Mouse (Mus musculus) right cerebral cortex, adult 2 months (tissue): ENCODE measurements around the gene Cmip.

Source experiments
- DNase-seq, 2 experiments: peaks; one replicate each; pipeline ENCODE4 v3.0.0; 2021 to 2022; ENCODE audit warnings: low spot score in 2 of 2

The Cmip gene

DNA sequence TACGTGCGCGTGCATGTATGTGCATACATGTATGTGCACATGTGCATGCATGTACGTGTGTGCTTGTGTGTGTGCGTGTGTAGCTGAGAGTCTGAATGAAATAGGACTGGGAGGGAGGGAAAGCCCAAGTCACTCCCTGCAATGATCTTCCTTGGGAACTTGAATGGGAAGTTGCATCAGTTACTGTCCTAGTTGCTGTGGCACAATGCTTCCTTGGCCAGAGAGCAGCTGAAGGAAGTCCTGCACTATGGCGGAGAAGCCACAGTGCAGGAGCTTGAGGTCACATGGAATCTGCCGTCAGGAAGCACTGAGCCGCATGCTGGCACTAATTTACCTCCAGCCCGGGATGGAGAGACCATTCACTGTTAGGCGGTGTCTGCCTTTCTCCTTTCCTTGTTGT is 37.9 kb downstream of the Cmip start:
- no peak for DNase-seq

DNA sequence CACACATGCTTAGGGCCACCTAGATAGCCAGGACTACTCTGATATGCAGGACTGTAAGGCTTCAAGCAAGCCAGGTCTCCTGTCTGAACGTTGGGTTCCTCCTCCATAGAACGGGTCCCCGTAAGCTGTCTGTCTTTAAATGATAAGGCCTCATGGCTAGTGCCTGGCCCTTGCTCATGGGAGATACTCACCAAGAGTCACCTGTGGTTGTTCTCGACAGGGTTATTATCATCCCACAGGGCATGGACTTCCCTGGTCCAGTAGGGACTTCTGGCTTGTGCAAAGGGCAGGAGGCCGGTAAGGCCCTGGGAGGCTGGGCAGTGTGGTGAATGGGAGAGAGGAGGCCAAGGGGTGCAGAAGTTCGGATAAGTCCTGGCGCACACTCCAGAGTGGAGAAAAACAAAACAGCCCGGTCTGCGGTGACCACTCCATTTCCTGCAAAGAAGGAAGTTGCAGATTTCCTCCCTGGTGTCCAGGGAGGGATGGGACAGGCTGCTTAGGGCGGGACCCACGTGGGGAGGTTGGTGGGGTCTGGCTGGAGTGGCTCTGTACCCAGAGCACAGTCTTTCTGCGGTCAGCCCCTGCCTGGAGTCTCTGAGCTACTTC is 41.2 kb downstream of the Cmip start:
- no peak for DNase-seq

DNA sequence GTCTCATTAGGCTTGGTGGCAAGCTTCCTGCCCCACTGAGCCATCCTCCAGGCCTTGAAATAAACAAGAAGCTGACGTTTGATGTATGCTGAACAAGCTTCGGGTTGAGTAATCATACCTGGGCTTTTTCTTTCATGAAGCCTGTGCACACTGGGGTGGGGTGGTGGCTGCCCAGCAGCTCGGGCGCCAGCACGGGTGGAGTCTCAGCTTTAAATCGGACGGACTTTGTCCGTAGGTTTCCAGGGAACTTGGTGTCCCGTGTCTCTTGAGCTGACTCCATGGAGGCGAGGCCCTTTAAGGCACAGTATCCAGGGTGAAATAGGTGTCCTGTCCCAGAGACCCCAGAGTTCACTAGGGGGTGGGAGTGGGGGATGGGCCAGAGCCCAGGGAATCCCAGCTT is 42.3 kb downstream of the Cmip start:
- no peak for DNase-seq

DNA sequence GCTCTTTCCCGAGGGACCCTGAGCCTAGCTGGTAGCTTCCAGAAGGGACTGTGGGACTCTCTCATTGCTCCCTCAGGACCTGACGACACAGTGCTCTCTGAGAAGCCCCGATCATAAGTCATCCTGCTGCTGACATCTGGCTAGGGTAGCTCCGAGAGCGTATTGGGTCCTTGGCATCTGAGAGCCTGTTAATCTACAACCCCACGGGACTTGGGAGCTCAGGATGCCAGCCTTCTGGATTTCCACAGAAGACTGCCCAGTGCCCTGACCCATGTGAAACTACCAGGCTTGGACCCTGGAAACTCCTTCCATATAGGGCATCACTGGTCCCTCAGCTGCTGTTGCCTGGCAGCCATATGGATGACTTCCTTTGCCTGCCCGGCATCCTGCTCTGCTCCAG is 43.3 kb downstream of the Cmip start:
- DNase-seq, result no peak

DNA sequence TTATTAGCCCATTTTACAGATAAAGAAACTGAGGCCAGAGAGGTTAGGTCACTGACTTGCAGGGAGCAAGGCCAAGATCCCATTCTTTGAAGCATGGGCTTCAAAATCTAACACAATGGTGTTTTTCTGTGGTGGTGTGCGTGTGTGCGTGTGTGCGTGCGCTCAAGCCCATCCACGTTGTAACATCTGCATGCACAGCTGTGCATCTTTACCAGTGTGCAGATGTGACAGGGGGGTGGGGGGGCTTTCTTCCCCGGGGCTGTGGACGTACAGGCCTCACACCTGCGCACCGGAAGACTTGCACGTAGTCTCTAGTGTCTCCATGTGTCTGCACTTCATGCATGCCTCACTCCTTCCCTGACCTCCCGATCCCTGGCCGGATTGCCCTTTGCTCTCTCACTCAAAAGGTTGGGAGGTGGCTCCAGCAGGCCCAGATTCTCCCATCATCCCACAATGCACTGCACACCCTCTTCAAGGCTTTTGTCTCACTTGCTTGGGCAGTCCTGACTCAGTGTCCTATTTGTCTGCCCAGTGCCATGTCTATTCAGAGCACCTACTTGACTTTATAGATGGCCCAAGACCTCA is 44.7 kb downstream of the Cmip start:
- no peak for DNase-seq

DNA sequence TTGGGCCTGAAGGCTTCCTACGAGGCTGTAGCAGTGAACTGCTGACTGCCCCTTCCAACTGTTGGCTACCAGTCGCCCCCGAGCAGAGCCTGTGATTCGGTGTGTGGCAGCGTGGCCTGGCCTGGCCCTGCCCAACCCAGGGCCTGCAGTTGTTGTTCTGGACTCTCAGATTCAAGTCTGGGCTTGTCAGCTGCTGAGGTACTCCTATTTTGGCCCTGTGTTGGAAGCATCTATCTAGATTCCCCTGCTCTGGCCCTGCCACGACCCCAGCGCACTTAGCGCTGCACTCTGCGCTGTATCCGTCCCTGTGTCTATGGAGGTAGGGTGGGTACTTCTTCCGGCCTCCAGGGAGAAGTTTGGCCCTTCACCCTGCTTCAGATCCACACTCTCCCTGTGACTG is 45.2 kb downstream of the Cmip start:
- no peak for DNase-seq

DNA sequence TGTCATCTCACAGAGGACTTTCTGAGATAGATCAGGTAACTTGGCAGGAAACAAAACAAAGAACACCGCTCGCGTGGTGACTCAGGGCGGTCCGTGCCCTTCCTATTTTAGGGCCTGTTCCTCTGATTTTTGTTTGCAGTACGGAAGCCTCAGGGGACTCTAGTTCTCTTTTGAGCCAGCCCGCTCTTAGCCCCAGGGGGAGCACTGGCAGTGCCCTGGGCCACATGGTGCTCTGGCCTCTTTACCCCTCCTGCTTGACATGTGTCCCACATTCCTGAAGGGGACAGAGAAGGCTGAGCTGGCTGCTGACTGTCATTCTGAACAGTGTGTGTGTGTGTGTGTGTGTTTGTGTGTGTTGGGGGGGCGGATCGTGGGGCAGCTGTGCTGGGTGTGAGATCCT is 46.8 kb downstream of the Cmip start:
- no peak for DNase-seq

DNA sequence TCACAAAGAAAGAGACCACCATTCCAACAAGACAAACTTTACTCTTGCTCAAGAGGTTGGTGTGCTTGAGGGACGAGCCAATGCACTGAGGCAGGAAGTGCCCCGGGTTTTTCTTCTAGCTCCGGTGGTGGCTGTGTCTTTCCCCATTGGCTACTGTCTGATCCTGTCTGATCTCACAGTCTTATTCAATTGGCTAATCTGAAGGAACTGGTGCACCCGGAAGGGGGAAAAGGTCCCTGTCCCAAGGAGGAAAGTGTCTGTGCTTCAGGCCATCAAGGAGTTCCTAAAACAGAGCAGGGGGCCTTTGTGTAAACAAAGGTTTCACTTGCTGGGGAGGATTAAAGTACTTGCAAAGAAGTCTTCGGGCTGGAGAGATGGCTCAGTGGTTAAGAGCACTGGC is 48.5 kb downstream of the Cmip start:
- no peak for DNase-seq

DNA sequence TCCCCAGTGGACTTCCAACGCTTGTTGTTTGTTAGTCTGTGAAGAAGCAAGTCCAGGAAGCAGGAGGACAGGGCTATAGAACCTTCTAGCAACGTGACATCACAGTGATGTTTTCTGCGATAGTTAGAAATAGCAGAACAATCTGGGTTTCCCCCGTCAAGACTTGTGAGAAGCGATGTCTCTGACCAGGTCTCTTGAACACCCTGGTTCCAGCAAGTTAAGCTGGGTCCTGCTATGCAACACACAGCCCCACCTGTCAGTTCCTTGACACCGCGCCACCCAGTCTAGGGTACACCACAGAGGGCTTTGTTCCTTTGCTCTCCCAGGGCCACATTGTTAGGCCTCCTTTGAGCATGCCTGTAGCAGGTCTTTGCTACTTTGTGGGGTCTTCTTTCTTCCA is 49.9 kb downstream of the Cmip start:
- DNase-seq, result no peak

DNA sequence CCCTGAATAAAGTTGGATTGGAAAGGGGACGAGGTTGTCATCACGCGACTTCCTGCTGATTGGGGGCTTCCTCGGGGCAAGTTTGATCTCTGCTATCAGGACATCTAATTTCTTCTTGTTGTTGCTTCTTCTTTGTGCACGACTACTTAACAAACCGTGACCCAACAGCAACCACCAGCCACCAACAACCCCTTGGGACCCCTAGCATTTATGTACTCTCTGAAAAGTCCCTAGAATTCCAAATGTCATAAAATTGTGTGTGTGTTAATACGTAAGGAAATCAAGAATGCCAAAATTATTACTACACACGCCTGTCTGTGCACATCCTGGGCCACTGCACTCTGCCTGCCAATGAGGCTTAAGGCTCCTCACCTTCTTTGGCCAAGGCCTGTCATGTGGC is 50.4 kb downstream of the Cmip start:
- DNase-seq, result no peak

DNA sequence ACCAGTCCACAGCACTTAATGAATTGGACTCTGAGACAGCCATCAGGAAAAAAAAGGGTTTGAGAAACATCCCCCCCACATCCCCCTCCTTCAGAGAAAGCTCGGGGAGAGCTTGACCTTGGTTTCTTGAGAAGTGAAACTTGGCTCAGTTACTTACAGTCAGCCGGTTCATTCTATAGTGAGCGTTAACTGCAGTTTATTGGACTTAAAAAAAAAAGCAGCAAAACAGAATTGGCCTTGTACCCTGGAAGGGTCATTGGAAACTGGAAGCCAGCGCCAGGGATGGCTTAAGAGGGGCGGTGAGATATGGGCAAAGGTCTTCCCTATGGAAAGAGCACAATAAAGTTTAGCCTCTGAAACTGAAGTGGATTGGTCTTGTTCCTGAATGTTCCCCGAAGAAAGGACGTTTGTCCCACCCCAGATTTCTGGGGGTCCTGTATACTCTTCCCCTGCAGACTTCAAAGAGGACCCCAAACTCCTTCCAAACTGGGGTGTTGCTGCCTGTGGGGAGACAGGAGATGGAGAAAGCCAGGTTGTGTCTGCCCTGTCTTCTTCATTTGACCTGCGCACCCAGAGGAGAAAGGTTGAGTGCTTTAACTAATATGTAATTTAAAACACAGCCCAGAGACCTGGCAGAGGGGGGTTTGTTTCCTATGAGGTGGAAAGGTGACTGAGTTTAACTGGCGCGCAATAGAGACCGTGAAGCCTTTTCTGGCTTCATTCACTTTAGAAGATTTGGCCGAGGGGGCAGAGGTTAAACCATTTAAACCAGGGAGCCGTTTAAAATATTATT is 51.6 kb downstream of the Cmip start:
- no peak for DNase-seq

DNA sequence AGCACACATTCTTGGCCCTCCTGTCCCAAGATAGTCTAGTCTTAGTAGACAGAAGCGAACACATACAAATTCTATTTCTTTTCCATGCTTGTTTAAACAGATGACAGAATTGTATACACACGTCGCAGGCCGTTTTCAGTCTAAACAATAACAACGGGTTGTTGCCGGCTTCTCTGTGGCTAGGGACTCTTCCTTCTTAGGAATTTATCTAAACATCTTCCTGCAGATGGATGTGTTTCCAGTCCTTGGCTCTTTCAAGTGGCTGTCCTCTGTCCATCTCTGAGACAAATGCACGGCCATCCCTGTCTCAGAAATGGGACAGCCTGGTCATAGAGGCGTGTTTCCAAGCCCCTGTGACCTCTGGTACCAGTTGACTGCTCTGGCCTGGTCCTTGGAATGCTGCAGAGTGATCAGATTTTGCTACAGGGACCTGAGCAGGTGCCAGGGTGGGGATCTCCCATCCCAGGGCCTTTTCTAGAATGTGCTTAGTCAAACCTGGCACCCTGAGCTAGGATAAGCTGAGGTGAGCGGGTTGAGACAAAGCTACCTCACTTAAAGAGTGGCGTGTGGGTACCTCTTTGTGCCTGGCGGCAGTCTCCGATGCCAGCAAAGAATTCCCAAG is 52.9 kb downstream of the Cmip start:
- no peak for DNase-seq

DNA sequence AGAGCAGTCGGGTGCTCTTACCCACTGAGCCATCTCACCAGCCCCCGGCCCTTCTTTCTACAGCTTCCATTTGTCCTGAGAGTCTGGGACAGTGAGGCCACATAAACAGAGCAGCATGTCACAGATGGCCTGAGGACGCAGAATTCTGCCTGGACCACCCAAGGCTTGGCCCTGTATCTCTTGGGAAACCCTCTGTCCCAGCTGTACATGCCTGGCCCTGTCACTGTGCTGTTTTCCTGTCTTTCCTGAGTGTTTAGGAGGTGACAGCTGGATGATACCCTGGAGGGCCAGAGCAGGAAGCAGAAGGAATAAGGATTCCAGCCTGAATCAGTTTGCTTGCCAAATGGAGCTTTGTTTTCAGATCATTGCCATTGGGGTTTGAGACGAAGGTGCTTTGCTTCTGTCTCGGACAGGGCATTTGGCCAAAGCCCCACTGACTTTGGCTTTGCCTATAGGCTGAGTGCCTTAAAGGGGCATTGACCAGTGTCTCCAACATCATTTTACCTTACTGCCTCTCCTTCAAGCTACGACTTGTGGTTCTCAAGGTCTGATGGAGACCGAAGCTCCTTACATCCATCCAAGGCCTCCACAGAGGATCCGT is 54.2 kb downstream of the Cmip start:
- no peak for DNase-seq

DNA sequence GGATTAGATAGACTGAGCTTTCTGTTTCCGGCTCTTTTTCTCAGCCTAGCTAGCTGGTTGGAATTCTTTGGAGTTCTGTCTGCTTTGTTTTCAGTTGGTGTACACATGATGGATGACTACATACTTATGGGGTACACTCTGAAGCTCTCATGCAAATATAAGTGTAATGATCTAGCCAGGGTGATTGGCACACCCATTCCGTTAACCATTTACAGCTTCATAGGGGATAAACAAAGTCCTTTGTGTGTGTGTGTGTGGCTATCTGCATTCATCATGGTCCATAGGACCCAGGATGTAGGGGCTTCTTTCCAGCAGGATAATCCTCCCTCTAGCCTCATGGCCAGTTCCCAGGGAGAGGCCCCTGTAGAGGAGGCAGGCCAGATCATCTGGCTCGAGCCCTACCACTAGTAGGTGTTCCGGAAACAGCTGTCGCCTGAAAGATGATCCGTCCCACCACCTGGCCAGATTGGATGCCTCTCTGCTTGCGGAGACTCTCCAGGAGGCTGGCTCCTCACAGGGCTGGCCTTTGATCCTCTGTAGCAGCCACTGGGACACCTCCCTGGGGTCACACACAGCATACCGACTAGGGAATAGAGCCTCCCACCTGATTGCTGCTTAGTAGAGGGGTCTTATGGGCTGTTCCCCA is 57.6 kb downstream of the Cmip start:
- DNase-seq, result no peak

DNA sequence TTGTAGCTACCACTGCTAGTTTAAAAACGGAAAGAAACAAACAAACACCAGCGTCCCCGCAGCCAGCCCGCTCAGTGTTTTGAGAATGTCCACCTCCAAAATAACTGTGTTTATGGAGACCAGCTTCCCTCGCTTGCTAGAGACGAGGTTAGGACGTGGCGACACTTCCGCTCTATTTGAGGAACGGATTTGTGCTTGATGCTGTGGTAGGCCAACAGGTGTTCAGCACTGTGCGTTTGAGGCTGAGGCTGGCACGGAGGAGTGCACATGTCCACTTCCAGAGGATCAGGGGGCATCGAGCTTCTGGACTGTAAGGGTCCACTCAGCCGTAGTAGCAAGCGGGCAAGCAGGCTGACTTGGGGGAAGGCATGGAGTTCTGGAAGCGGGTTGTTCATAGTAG is 58.9 kb downstream of the Cmip start:
- no peak for DNase-seq

DNA sequence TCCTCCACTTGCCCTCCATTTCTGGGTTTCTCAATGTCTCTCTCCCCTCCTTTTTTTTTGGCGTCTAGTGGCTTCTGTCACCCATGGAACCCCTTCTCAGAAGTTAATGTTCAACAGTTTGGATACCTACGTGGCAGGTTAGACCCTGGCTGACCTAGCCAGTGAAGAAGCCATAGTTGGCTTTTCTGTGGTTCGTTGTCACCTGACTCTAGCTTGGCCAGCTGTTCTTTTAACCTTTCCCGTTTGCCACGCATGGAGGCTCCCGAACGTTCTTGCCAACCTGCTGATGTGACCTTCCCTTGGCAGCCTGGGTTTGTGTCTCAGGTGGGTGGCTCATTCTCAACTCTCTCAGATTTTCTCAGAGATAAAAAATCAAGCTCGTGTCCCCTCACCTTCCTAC is 60.6 kb downstream of the Cmip start:
- no peak for DNase-seq

DNA sequence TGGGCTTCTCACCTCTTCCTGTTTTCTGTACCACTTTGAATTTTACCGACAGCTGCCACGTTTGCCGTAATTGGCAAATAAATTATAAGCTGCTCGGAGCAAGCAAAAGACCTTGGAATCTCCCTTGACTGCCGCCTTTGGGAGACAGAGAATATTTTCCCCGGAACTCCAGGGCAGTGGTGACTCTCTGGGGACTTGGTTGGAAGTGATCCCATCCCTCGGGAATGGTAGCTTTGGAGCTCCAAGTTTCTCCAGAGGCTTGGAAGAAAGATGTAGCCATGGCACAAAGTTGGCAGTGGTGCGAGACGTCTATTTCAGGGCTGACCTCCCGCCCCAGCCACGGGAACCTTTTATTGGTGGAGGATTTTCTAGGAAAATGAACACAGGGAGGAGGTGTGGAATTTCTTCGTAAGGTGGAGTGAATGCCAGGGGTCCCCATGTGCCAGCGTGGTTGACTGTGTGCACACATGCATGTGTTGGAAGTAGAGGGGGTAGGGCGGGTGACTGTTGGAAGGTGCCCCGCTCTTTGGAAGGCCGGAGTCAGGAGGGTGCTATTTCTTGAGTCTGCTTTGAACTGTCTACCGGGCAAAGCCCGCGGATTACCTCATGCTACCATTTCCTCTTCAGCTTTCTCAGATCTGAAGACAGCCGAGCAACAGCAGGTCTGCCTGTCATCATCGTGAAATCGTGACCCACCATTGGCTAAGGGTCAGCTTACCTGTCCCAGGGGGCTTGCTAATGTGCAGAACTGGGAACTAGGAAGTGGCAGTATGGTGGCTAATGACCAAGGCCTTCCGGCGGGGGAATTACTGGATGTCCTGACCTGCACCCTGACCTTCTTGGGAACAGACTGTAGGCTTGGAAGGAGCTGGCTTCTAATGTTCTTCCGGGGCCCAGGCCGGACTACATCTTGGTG is 62.3 kb downstream of the Cmip start:
- DNase-seq, result no peak

DNA sequence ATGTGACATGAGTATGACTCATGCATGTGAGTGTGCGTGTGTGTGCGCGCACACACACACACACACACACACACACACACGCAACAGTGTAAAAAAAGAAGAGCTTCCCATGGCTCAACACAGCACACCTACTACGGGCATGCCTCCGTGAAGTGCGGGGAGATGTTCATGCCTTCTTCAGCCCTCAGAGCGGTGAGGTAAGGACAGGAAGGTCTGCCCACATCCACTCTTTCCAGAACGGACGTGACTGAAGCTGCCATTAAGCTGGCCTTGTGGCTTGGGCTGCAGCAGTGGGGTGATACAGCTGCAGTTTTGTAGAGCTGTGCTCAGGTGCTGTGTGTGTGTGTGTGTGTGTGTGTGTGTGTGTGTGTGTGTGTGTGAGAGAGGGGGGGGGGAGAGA is 63.8 kb downstream of the Cmip start:
- no peak for DNase-seq

DNA sequence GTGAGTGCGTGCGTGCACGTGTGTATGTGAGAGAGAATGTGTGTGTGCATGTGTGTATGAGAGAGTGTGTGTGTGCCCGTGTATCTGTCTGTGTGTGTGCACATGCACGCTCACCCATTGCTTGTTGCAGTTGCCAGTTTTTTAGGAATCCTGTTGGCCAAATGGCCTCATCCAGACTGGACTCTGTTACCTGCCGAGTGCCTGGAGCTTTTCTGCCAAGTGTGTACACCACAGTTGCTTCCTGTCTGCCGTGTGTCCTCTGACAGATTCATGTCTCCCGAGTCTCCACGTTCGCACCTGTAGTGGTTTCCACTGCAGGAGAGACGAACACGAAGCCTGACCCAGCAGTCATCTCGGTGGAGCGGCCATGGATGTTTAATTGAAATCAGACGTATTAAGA is 64.4 kb downstream of the Cmip start:
- DNase-seq, result no peak

DNA sequence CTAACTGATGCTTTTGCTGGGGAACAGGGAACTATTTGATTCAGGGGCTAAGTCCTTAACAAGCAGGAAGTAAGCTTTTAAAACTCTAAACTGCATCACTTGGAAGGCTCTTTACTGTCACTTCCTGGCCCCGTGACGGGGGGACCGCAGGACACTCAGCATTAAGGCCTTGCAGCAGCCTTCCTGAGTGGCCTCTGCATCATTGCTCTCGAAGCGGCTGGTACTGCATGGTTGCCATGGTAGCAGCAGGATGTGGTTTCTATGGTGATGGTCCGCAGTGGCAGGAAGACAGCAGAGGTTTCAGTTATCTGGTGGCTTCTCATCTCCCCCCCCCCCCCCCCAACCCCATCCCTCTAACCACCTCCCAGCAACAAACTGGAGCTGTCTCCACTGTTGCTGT is 65.2 kb downstream of the Cmip start:
- DNase-seq, result peak; percentile 70 to 75

DNA sequence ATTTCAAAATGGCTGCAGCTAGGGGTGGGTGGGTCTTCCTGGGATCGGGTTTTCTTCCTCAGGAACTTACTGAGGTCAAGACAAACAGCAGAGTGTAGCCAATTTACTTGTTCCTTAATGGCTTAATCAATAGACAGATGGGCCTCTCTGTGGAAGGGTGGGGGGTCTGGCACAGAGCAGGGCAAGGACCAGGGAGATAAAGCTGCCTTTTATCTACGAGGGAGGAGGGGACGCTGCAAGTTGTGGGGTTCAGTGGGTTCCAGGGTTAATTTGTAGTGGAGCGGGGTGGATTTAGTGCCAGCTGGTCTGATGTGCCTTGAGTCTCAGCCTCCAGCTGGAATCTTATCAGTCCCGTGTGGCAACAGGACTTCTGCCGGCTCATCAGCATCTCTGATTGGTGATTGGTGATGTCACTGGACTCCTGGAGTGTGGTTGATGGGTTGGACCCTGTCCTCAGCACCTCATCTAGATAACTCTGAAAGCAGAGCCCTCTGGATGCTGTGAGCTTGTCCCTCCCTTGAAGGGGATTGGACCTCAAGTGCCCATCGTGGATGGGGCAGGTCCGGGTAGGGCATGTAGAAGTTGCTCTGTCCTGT is 65.9 kb downstream of the Cmip start:
- DNase-seq, result no peak
